Mouse (Mus musculus) embryo, embryonic 11.5 days (tissue): ENCODE data around the gene Skp1a.

ENCODE experiments used
- DNase-seq: peaks from one replicate; pipeline ENCODE4 v3.0.0-alpha.2; 2012; ENCODE audit warnings: low read depth, low spot score

The Skp1a gene

GRCm38 (mm10) chr11:52277433-52278150 is 45.8 kb downstream of the Skp1a start:
- no peak for DNase-seq

- DNase-seq = no peak
These were observed 46.4 kb downstream of the Skp1a start for GRCm38 (mm10) chr11:52278164-52278563.

DNA sequence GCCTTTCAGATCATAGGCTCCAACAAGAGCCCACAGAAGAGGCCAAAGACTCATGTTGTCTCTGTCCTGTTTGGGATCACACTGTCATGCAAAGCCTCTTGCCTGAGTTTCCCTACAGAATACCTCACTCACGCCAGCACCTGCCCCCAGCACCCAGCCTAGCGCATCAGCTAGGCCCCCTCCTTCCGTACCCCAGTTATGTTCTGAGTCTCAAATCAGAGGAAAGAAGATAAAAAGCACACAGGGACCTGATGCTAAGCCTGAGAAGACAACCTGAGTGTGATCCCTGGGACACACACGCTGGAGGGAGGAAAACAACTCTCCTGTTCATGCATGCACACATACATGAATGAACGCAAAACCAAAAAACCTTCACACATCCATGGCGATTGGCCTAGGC is 47.2 kb downstream of the Skp1a start:
- no peak for DNase-seq

DNA sequence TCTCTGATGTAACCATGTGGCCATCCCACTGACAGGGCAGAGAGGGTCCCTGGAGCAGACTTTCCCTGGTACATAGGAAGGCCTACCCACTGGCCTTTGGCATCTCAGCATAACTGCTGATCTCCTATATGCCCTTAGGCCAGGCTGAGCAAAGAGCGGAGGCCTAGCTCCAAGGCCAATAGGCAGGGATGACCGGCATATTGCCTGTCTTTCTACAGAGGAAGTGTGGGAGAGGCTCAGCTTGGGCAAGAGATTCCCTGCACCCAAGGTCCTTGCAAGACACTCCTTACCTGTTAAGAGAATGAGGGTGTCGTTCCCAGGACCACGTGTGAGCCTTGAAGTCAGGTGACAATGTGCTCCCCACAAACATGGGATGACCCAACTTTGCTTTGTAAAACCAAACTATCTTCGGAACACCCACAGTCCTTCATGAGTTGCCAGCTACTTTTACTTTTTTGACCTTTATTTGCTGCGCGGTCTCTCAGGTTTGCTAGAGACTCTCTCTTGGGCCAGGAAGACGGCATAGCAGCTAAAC is 47.9 kb downstream of the Skp1a start:
- DNase-seq = no peak

GRCm38 (mm10) chr11:52280566-52281455 is 49.0 kb downstream of the Skp1a start:
- no peak for DNase-seq

GRCm38 (mm10) chr11:52281568-52282328 is 50.0 kb downstream of the Skp1a start:
- DNase-seq = no peak

DNA sequence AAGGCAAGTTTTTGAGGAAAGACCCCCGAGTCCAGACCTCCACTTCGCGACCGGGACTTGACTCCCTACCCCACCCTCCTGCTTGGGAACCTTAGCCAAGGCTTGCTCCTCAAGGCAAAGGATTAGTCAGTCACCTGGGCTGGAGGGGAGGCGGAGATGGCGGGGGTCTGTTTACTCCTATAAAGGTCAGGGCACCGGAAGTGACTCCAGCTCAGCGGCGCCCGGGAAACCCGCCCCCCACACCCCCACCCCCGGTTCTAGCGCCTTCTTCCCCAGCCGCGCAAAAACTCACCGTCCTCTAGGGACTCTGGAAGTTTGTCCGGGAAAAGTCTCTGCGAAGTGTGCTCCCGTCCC is 50.6 kb downstream of the Skp1a start:
- DNase-seq = no peak

DNA sequence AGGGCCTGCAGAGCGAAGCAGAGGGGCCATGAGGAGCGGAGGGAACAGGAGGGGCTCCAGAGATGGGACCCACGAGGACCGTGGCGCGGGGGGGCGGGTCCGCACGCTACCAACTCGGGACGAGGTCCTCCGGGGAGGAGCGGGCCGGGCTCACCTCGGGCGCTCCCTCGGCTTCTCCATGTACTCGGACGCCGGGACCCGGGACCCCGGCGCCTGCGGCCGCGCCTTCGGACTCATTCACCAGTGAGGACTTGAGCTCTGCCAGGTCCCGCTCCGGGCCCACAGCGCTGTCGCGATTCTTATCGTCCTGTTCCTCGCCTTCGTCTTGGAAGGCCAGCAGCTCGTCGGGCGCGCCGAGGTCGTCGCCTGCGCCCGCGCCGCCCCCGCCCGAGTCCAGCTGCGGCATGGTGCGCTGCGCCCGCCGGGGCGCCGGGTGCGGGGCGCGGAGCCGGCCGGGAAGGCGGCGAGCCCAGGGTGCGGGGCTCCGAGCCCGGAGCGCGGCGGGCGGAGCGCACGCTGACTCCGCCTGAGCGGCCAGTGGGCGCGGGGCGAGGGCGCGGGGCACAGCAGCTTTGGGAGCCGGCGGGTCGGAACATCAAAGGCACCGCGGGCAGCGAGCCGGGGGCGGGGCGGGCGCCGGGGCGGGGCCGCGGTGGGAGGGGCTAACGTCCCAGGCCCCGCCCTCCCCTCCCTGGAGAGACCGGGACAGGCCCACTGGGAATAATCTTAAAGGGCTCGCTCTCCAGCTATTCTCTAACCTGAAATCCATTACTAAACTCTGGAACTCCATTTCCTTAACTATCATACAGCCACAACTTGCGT is 51.2 kb downstream of the Skp1a start, which contains the start of gene Tcf7:
Gene Tcf7, minus strand, starts transcription at position 241 of the 822 bp plus-strand sequence.
- DNase-seq = no peak

DNA sequence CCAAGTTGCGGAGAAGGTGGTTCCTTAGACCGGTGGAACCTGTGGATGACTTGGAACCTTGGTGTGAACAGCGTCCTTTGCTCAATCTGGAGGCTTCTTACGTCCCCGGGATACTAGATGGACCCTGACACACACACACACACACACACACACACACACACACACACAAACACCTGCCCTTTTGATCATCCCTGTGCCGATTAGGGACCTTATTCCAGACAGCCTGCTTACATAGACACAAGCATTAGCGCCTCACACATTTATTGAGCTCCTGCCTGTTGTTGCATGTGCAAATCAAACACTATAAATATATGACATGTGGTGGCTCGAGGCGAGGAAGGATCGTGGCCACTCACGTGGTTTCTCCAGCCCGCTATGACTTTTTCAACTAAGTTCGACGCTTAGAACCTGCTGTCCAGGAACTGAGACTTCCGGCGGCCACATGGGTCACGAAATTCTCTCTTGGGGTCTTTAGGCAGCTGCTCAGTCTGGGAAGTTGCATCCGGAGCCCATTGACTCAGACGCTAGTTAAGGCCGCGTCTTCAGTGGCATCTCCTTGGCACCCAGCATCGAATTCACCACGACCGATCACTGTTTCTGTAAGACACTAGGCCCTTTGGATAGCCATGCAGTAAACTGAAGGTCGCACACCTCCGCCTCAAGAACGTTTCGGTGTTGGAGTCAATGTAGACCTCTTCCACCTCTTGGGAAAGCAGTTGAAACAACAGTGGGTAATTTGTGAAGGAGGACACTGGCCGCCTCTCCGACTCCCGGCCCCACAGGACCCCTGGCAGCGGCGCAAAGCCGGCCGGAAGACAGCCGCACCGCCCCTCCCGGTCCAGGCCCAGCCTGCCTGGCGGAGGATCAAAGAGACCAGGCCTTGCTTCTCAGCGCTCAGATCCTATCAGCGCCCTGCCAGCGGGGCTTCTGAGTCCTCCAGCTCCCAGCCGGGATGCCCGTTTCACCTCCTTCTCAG is 52.1 kb downstream of the Skp1a start:
- DNase-seq = no peak

DNA sequence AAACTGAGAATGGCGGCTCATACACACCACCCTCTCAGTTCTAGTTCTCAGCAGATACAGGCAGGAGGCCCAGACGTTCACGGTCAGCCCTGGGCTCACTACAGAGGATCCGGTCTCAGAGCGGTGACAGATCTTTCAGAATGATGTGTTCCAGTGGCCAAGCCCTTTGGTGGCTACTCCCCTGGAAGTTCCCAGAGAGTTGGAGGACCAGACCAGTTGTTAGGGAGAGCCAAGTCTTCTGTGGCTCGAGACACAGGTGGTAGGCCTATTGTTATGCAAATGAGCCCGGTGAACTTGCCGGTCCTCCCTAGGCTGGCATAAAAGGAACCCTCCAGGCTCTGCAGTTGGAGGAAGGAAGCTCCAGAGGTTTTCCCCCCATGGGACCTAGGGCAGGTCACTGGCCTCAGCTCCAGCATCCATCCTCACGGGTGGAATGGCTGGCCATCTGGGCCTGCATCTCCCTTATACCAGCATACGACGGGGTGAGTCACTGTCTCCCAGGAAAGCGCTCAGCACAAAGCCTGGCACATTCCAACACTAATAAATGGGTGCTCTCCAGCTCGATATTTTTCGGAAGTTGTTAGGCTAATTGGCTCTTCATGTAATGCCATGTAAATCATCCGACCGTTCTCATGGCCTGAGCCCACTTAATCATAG is 54.6 kb downstream of the Skp1a start:
- DNase-seq = no peak

GRCm38 (mm10) chr11:52286958-52287305 is 55.1 kb downstream of the Skp1a start:
- no peak for DNase-seq

DNA sequence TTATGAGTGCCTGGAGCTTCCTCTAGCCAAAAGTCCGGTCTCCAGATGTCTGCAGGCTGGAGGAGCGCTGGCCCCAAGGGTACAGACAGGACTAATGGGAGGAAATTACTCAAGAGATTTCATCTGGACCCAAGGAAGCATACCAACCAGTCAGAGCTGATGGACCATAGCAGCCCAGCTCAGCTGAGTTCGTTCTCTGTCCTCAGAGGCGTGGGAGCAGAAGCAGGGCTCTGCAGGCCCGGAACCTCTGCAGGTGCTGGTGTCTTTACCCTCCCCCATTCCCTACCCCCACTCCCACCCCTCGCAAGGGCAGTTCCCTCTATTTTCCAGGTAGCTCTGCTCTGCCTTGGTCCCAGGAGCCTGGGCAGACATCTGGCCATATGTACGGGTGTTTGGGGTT is 60.6 kb downstream of the Skp1a start:
- no peak for DNase-seq

GRCm38 (mm10) chr11:52292894-52293293 is 61.1 kb downstream of the Skp1a start:
- no peak for DNase-seq

- DNase-seq = no peak
These were observed 62.3 kb downstream of the Skp1a start for GRCm38 (mm10) chr11:52294103-52294502.
